Mouse (Mus musculus) kidney, adult 2 months (tissue): ENCODE measurements around the gene Tnnc1.

ENCODE experiments used
- CTCF ChIP-seq: fragments of 200-500 bp; conservative IDR thresholded peaks from 2 replicates; pipeline ENCODE4 v1.5.1; 2011; ENCODE audit warnings: low read depth, mild to moderate bottlenecking, control low read depth, low read length, moderate library complexity, mixed read lengths; ENCODE audit not compliant: insufficient read depth, insufficient read length
- POLR2A ChIP-seq: fragments of 200-500 bp; IDR thresholded peaks from one replicate; pipeline ENCODE4 v1.6.1; 2011; ENCODE audit warnings: low read depth, low read length, control low read depth

GRCm38 (mm10) chr14:31226978-31227377, 18.9 kb downstream of the Tnnc1 start:
- TF ChIP-seq POLR2A: no peak
- TF ChIP-seq CTCF: no peak
